Mouse (Mus musculus) fibroblast of lung, adult 2 months (primary cell): ENCODE measurements around the gene Ppbp.

Source experiments
- DNase-seq: peaks from one replicate; pipeline ENCODE4 v3.0.0-alpha.2; 2011; ENCODE audit warnings: low read depth

The Ppbp gene

GRCm38 (mm10) chr5:90768218-90768617 lies at the start of gene Ppbp:
Gene Ppbp (plus strand): TSS chr5:90768518.
- DNase-seq = no peak

DNA sequence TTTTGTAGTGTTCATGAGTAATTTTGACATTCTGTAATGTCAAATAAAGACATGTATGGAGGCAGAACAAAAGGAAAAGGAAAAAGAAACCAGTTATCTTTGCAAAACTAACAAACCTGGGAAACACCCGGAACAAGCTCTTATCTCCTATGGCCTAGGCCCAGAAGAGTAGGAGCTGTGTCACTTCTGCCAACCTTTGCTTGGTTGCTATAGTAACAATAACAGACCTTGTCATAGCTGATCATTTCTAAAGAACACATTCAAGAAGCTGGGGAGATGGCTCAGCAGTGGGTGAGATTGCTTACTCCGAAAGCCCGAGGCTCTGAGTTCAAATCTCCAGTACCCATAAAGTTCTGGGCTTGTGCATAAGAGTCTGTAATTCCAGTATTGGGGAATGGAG lies 45.7 kb upstream of the Ppbp start:
- DNase-seq = no peak

- no peak for DNase-seq
These were observed 40.1 kb upstream of the Ppbp start for GRCm38 (mm10) chr5:90728254-90728653.

DNA sequence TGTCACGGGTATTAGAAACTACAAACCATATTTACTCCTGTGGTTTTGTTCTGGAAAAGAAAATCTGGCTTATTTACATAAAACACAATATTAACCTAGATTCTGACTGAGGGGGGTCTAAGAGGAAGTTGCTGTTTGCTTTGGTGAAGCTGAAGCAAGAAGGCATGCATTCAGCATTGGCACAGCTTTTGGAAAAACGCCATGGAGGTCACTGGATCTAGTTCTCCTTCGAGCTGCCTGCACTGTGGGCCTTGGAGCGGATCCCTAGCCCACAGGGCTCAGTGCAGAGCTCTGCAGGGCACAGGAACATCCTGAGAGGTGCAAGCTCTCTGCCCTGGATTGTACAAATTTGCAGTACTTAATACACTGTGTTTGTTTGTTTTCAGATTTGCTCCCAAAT lies 36.8 kb upstream of the Ppbp start:
- DNase-seq = peak; percentile 47

GRCm38 (mm10) chr5:90742029-90742428 lies 26.3 kb upstream of the Ppbp start:
- no peak for DNase-seq

- no peak for DNase-seq
These were observed 14.4 kb upstream of the Ppbp start for GRCm38 (mm10) chr5:90753934-90754333.

GRCm38 (mm10) chr5:90758020-90758605 lies 10.2 kb upstream of the Ppbp start:
- no peak for DNase-seq

DNA sequence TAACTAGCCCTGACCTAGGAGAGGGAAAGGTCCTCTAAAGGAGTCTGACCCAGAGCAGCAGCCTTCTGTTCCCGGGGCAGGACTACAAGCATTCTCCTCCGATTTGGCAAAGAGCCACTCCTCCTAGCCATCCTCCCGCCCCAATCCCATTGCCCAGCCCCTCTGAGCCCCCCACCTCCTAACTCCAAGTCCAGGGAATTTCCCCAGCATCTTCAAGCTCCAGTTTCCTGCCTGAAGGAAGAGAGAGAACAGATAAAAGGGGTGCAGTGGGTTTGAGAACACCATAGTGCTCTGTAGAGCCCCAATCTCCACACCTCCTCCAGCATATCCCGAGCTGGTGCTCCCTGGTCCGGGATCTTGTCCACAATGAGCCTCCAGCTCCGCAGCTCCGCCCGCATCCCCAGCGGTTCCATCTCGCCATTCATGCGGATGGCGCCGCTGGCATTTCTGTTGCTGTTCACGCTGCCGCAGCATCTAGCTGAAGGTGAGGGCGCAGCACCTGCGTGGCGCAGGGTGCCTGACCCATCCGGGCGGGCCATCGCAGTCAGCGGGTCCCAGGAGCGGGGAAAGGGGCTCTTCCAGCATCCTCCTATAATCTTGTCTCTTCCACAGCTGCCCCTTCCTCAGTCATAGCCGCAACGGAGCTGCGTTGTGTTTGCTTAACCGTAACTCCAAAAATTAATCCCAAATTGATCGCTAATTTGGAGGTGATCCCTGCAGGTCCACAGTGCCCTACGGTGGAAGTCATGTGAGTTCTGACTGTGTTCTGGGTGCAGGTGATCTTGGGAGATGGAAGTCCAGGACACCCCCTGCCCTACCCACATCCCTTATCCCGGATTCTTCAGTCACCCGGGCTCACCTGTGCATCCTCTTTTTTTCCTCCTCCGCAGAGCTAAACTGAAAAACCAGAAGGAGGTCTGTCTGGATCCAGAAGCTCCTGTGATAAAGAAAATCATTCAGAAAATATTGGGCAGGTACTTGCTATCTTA lies 8.9 kb upstream of the Ppbp start, which contains the start of gene Cxcl5:
Cxcl5 (plus strand) TSS at position 284 of the 989 bp plus-strand sequence.
- no peak for DNase-seq

DNA sequence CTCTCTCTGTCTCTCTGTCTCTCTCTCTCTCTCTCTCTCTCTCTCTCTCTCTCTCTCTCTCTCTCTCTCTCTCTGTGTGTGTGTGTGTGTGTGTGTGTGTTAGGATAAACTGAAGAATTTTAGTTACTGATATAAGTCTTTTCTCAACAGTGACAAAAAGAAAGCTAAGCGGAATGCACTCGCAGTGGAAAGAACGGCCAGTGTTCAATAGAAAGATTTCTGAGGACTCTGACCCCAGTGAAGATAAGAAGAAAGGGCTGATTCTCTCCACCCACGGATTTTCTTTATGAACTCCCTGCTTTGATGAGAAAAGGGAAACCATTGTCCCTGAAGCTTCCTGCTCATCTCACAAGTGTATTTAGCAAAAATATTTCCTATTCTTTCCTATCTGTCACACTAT lies 8.0 kb upstream of the Ppbp start:
- no peak for DNase-seq

DNA sequence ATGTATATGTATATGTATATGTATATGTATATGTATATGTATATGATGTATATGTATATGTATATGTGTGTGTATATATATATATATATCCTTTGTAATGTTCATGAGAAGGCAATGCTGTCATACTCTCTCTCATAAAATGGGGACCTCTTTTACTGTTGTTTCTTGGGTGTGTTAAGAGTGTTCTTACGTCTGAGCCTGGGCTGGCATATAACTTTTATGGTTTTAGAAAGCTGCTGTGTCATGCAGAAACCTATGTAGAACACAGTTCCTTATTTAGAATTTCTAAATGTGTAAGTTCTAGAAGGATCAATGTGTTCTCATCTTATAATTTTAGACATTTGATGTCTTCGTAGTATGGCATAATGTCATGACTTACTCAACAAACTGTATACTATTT lies 7.5 kb upstream of the Ppbp start:
- DNase-seq = no peak

- DNase-seq = no peak
These were observed 6.5 kb upstream of the Ppbp start for GRCm38 (mm10) chr5:90761834-90762233.

GRCm38 (mm10) chr5:90763912-90764665 lies 4.2 kb upstream of the Ppbp start:
- DNase-seq = no peak

GRCm38 (mm10) chr5:90765821-90766606 lies 2.3 kb upstream of the Ppbp start:
- DNase-seq = no peak

GRCm38 (mm10) chr5:90771369-90771768 lies 3.1 kb downstream of the Ppbp start:
- DNase-seq = no peak

DNA sequence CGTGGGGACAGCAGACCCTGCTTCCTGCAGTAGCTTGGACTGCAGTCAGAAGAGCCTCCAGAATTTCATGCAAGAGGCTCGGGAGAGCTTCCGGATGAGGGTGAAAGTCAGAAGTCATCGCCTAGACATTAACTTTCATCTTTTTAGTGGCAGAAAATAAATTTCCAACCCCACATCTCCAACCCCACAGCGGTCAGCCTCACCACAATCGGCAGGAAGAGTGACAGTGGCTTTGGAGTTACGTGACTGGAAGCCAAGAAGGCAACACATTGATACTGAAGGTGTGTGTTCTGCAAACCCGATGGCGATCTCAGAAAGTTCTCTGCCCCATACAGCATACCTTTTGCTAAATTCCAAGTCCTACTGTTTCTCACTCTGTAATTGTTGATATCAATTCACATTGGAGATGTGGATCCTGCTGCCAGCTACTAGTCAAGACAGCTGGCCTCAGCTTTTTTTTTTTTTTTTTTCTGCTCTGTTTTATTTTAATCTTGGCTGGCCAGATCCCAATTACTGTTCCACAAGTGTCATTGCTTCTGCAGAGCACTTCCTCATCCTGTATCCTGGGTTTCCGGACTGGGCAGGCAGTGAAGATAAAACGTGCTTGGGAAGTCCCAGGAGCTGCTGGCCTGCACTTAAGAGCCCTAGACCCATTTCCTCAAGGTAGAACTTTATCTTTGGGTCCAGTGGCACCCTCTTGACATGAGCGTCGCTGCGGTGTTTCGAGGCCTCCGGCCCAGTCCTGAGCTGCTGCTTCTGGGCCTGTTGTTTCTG lies 3.7 kb downstream of the Ppbp start, which contains the start of gene Pf4:
Pf4 (plus strand) TSS at position 556 of the 774 bp plus-strand sequence.
- DNase-seq = no peak

- no peak for DNase-seq
These were observed 7.2 kb downstream of the Ppbp start for GRCm38 (mm10) chr5:90775562-90775961.

DNA sequence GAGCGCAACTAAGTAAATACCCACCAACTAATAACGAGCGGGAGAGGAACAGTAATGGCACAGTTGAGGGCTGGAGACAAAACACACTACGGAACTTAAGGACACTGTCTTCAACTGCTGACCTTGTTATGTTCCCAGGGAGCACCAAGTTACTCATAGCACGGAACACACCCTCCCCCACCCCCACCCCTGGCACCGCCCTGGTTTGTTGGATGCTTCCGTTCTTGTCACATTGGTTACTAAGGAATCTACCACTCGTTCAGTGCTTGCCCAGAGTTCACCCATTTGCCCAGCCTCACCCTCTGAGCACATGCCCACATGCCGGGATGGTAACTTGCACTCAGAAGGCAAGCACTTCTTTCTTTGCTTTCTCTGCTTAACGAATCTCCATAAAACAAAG lies 9.3 kb downstream of the Ppbp start:
- no peak for DNase-seq

DNA sequence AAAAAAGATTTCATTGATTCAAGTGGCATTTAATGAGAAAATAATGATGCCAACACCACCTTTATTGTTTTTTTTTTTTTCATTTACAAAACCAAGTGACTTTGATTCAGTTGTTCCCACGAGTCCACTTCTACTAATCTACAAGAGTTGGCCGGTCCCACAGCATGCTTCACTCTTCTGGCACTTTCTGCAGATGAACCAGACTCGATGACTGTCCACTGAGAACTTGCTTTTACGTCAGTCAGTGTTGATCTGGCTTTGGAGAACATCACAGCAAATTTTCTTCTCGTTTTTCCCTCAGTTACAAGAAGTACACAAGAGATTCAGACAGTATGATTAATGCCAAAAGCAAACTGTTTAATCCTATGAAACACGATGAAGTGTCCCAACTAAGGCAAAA lies 10.5 kb downstream of the Ppbp start:
- DNase-seq = no peak

DNA sequence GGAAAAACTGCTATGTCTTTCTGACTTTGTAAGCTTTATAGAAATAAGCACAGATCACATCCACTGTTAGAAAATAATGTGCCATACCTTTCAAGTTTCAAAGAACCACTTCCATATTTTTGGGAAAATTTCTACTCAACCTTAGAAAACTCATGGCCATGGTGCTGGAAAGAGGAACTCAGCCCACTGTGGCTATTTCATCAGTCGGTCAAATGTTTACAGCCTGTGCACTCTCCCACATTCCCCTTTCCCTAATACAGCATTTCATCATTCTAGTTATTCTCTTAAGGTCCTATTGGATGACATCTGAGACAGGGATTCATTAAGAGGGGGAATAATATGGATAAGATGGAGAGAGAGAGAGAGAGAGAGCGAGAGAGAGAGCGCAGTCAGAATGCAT lies 15.4 kb downstream of the Ppbp start:
- no peak for DNase-seq

- no peak for DNase-seq
These were observed 17.6 kb downstream of the Ppbp start, which contains the start of gene Cxcl3 for GRCm38 (mm10) chr5:90785659-90786588. Gene Cxcl3 (plus strand): TSS chr5:90786103.
